Mouse (Mus musculus) liver, embryonic 11.5 days (tissue): ENCODE results near the gene Nrxn3. TPM values are rescaled to one million over a fixed set of nuclear protein-coding genes. Genes with fewer than 3 reads are reported as not detected.
A peak's percentile ranks its signal among the peaks of the same experiment; 100 is the strongest.

Source experiments
- ATAC-seq: fragments of 200-750 bp; cut with Nextera tagmentation; replicated peaks from 2 replicates; pipeline ENCODE4 v1.8.0; 2017; ENCODE audit warnings: moderate number of reproducible peaks, mild to moderate bottlenecking, moderate TSS enrichment, moderate library complexity; ENCODE audit not compliant: low FRiP score
- DNase-seq: peaks from one replicate; pipeline ENCODE4 v3.0.0-alpha.2; 2017; ENCODE audit warnings: low spot score
- H3K27ac ChIP-seq: fragments of 300-500 bp; sonication (generic); 2 replicates; pipeline ENCODE4 v1.5.1; 2014; ENCODE audit warnings: mild to moderate bottlenecking, low read depth, low read length, control low read depth
- H3K27me3 ChIP-seq: fragments of 300-500 bp; sonication (generic); replicated peaks from 2 replicates; pipeline ENCODE4 v1.6.1; 2014; ENCODE audit warnings: low read length, mixed read lengths; ENCODE audit not compliant: control insufficient read depth, insufficient read depth
- H3K36me3 ChIP-seq: fragments of 300-500 bp; sonication (generic); 2 replicates; pipeline ENCODE4 v1.6.1; 2014; ENCODE audit warnings: mild to moderate bottlenecking, low read length, moderate library complexity, mixed read lengths; ENCODE audit not compliant: control insufficient read depth, insufficient read depth
- H3K4me1 ChIP-seq: fragments of 300-500 bp; sonication (generic); replicated peaks from 2 replicates; pipeline ENCODE4 v1.6.1; 2014; ENCODE audit warnings: low read length, mixed read lengths; ENCODE audit not compliant: control insufficient read depth, insufficient read depth
- H3K4me2 ChIP-seq: fragments of 300-500 bp; sonication (generic); 2 replicates; pipeline ENCODE4 v1.6.1; 2014; ENCODE audit warnings: mild to moderate bottlenecking, control low read depth, moderate library complexity
- H3K4me3 ChIP-seq: fragments of 300-500 bp; sonication (generic); 2 replicates; pipeline ENCODE4 v1.5.1; 2014; ENCODE audit warnings: low read depth, low read length, control low read depth
- H3K9ac ChIP-seq: fragments of 300-500 bp; sonication (generic); 2 replicates; pipeline ENCODE4 v1.6.1; 2014; ENCODE audit warnings: low read depth, low read length, control low read depth
- H3K9me3 ChIP-seq: fragments of 300-500 bp; sonication (generic); 2 replicates; pipeline ENCODE4 v1.6.1; 2016; ENCODE audit warnings: low read length, inconsistent platforms, mixed read lengths; ENCODE audit not compliant: control insufficient read depth
- WGBS: fragments of 180-500 bp; shearing (Covaris S2); extraction: QIAGEN DNeasy Blood & Tissue Kit; methylation state at CpG from one replicate; pipeline ENCODE4 v1.1.7; 2014; 5-methylcytosine and 5-hydroxymethylcytosine counted together
- polyA plus RNA-seq: library from polyadenylated mRNA; unstranded; fragments of >200 nt; fragmentation: Nextera tagmentation; extraction: Ambion mirVana; gene quantifications from 2 replicates; pipeline ENCODE4 v1.2.1, GENCODE M21; 2014

The Nrxn3 gene
- polyA plus RNA-seq, result 2.4 and 3.3 TPM in 2 replicates

- H3K4me1 ChIP-seq, result no peaks in the 10 kb centered on the region
- ATAC-seq, result peak; percentile 58; the same call in 1 of the 2 replicates
- no peak within 1 kb of the TSS for H3K27ac ChIP-seq
- no peaks in the 10 kb centered on the region for H3K9me3 ChIP-seq
- H3K36me3 ChIP-seq, result no peaks in the 10 kb centered on the region
- peak within 1 kb of the TSS; percentile 29; the same call in 1 of the 2 replicates for H3K4me3 ChIP-seq
- no peaks in the 10 kb centered on the region for H3K27me3 ChIP-seq
- peak; percentile 43 for DNase-seq
- H3K9ac ChIP-seq, result no peak within 1 kb of the TSS
- 2% methylated on average over 9 of the region's 9 CpGs for WGBS
- H3K4me2 ChIP-seq, result peak within 1 kb of the TSS; percentile 44; the same call in 1 of the 2 replicates
These were observed at the start of gene Nrxn3 for GRCm38 (mm10) chr12:88722691-88723070. Gene Nrxn3 (plus strand): TSS chr12:88722876.

GRCm38 (mm10) chr12:88704159-88704846, 18.4 kb upstream of the Nrxn3 start:
- H3K27me3 ChIP-seq, result no peaks in the 10 kb centered on the region
- no peak overlapping the region for H3K4me2 ChIP-seq
- DNase-seq, result no peak
- ATAC-seq, result no peak
- H3K9ac ChIP-seq, result no peak overlapping the region
- H3K27ac ChIP-seq, result no peak overlapping the region
- H3K9me3 ChIP-seq, result no peaks in the 10 kb centered on the region
- H3K36me3 ChIP-seq, result no peaks in the 10 kb centered on the region
- H3K4me3 ChIP-seq, result no peak overlapping the region
- 72% methylated on average over 10 of the region's 10 CpGs for WGBS
- no peaks in the 10 kb centered on the region for H3K4me1 ChIP-seq

- 64% methylated on average over 3 of the region's 3 CpGs for WGBS
- H3K27me3 ChIP-seq, result no peaks in the 10 kb centered on the region
- H3K9me3 ChIP-seq, result no peaks in the 10 kb centered on the region
- no peaks in the 10 kb centered on the region for H3K36me3 ChIP-seq
- no peak for ATAC-seq
- no peak overlapping the region for H3K4me3 ChIP-seq
- no peak overlapping the region for H3K9ac ChIP-seq
- no peak for DNase-seq
- H3K4me2 ChIP-seq, result no peak overlapping the region
- no peaks in the 10 kb centered on the region for H3K4me1 ChIP-seq
- H3K27ac ChIP-seq, result no peak overlapping the region
These were observed 16.7 kb upstream of the Nrxn3 start for GRCm38 (mm10) chr12:88705959-88706358.

- H3K27me3 ChIP-seq, result no peaks in the 10 kb centered on the region
- no peak overlapping the region for H3K9ac ChIP-seq
- H3K9me3 ChIP-seq, result no peaks in the 10 kb centered on the region
- ATAC-seq (no peak), DNase-seq (no peak)
- no peak overlapping the region for H3K27ac ChIP-seq
- H3K36me3 ChIP-seq, result no peaks in the 10 kb centered on the region
- 69% methylated on average over 3 of the region's 3 CpGs for WGBS
- H3K4me1 ChIP-seq, result no peaks in the 10 kb centered on the region
- H3K4me3 ChIP-seq, result no peak overlapping the region
- H3K4me2 ChIP-seq, result no peak overlapping the region
These were observed 14.9 kb upstream of the Nrxn3 start for GRCm38 (mm10) chr12:88707786-88708185.

- ATAC-seq (peak; percentile 77; the same call in 1 of the 2 replicates), DNase-seq (peak; percentile 71)
- Histone ChIP-seq H3K9ac (no peak overlapping the region), H3K27ac (no peak overlapping the region), H3K27me3 (no peaks in the 10 kb centered on the region), H3K9me3 (no peaks in the 10 kb centered on the region), H3K4me3 (no peak overlapping the region), H3K4me2 (no peak overlapping the region), H3K4me1 (no peaks in the 10 kb centered on the region), H3K36me3 (no peaks in the 10 kb centered on the region)
- 9% methylated on average over 11 of the region's 11 CpGs for WGBS
These were observed 13.5 kb upstream of the Nrxn3 start for GRCm38 (mm10) chr12:88709223-88709622.

DNA sequence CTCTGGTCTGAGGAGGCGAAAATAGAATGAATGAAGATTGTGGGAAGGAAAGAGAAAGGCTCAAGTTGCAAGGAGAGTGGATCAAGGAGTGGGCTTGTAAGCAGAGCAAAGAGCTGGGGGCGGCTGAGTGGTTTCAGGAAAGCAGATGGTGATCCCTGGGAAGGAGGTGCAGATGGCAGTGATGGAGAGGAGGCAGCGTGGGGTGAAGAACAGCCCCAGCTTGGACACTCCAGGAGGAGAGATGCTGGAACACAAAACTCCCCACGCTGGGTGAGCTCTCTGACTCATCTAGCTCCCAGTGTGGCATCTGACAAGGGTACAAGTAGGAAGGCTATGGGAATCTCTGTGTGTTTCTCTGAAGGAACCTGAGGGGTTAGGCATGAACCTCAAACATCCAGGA, 9.2 kb upstream of the Nrxn3 start:
- ATAC-seq, result no peak
- WGBS, result 47% methylated on average over 4 of the region's 4 CpGs

DNA sequence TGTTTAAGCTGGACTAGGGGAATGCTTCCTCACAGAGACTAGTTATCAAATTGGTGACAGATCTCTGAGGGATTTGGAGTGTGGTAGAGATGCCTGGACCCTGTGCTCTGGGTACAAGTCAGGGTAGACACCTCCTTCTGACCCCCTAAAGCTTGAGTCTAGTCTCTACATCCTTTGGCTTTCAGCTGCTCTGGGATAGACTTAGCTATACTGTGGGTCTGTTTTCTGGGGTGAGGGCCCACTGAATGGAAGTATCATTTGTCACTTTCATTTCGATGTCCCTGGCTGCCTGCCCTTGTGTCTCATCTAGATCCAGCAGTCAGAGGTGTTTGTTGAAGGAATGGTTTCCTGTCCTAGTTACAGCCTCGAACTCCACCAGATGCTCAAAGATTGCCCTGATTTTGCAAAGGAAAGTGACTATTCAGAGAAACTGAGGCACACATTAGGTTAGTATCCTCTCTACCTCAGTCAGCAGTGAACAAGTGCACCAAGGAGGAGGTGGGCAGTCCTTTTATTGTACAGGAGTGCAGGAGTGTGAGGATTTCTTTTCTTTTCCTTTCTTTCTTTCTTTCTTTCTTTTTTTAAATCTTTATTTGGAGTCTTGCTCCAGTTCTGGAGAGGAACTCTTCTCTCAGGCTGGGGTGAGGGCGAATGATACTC, 515 bp upstream of the Nrxn3 start:
- H3K4me3 ChIP-seq, result no peak overlapping the region

More for the DNA sequence above, 9.2 kb upstream of the Nrxn3 start:
- H3K4me3 ChIP-seq, result no peak overlapping the region
- no peaks in the 10 kb centered on the region for H3K9me3 ChIP-seq
- no peak overlapping the region for H3K9ac ChIP-seq
- DNase-seq, result no peak
- no peak overlapping the region for H3K4me2 ChIP-seq
- H3K27me3 ChIP-seq, result no peaks in the 10 kb centered on the region
- no peaks in the 10 kb centered on the region for H3K4me1 ChIP-seq
- no peaks in the 10 kb centered on the region for H3K36me3 ChIP-seq
- no peak overlapping the region for H3K27ac ChIP-seq

DNA sequence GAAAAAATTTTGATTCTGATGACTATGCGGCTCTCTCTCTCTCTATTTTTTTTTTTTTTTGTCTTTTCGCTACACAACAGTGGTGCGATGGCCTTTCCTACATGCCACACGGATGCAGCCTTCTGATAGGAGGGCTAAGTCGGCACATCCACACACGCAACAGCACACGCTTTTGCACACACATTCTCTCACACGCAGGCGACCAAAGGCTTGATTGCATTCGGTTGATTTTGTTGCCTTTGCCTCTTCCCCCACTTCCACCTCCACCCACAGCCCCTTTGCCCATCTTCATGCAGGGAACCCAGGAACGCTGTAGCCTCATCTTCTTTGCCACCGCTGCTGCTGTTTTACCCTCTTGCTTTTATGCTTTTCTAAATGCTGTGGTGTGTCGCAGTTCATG, 3.6 kb downstream of the Nrxn3 start:
- WGBS, result 90% methylated on average over 13 of the region's 13 CpGs
- no peak overlapping the region for H3K27ac ChIP-seq

More for the DNA sequence above, 515 bp upstream of the Nrxn3 start:
- 30% methylated on average over 3 of the region's 3 CpGs for WGBS
- no peaks in the 10 kb centered on the region for H3K9me3 ChIP-seq
- no peaks in the 10 kb centered on the region for H3K4me1 ChIP-seq
- no peak overlapping the region for H3K4me2 ChIP-seq
- H3K27ac ChIP-seq, result no peak overlapping the region
- DNase-seq, result no peak
- no peaks in the 10 kb centered on the region for H3K36me3 ChIP-seq
- no peaks in the 10 kb centered on the region for H3K27me3 ChIP-seq
- H3K9ac ChIP-seq, result no peak overlapping the region
- ATAC-seq, result no peak

GRCm38 (mm10) chr12:88726755-88727154, 4.1 kb downstream of the Nrxn3 start:
- Histone ChIP-seq H3K9ac (no peak overlapping the region), H3K4me1 (no peaks in the 10 kb centered on the region), H3K27me3 (no peaks in the 10 kb centered on the region), H3K4me2 (no peak overlapping the region), H3K9me3 (no peaks in the 10 kb centered on the region), H3K36me3 (no peaks in the 10 kb centered on the region), H3K4me3 (no peak overlapping the region), H3K27ac (no peak overlapping the region)
- DNase-seq, result no peak
- 85% methylated on average over 6 of the region's 6 CpGs for WGBS
- no peak for ATAC-seq

More for the DNA sequence above, 3.6 kb downstream of the Nrxn3 start:
- DNase-seq, result no peak
- H3K27me3 ChIP-seq, result no peaks in the 10 kb centered on the region
- no peaks in the 10 kb centered on the region for H3K4me1 ChIP-seq
- no peaks in the 10 kb centered on the region for H3K9me3 ChIP-seq
- H3K36me3 ChIP-seq, result no peaks in the 10 kb centered on the region
- H3K4me3 ChIP-seq, result no peak overlapping the region
- no peak overlapping the region for H3K4me2 ChIP-seq
- ATAC-seq, result no peak
- H3K9ac ChIP-seq, result no peak overlapping the region
